Mouse (Mus musculus) liver, embryonic 16.5 days (tissue): ENCODE data around the gene Lrrc4. TPM values are rescaled to one million over a fixed set of nuclear protein-coding genes. Genes with fewer than 3 reads are reported as not detected.

Source experiments
- ATAC-seq: fragments of 200-750 bp; cut with Nextera tagmentation; 2 replicates; pipeline ENCODE4 v1.8.0; 2017; ENCODE audit warnings: low read depth, mild to moderate bottlenecking, moderate number of reproducible peaks, moderate library complexity
- H3K27ac ChIP-seq: fragments of 300-500 bp; sonication (generic); 2 replicates; pipeline ENCODE4 v1.5.1; 2014; ENCODE audit warnings: mild to moderate bottlenecking, low read length
- H3K27me3 ChIP-seq: fragments of 300-500 bp; sonication (generic); 2 replicates; pipeline ENCODE4 v1.6.1; 2014; ENCODE audit warnings: low read depth, low read length, mixed read lengths; ENCODE audit not compliant: control insufficient read depth, insufficient read depth
- H3K36me3 ChIP-seq: fragments of 300-500 bp; sonication (generic); 2 replicates; pipeline ENCODE4 v1.6.1; 2014; ENCODE audit warnings: mild to moderate bottlenecking; ENCODE audit not compliant: control insufficient read depth, insufficient read depth
- H3K4me1 ChIP-seq: fragments of 300-500 bp; sonication (generic); 2 replicates; pipeline ENCODE4 v1.6.1; 2014; ENCODE audit warnings: low read depth, low read length, mixed read lengths; ENCODE audit not compliant: control insufficient read depth
- H3K4me2 ChIP-seq: fragments of 300-500 bp; sonication (generic); 2 replicates; pipeline ENCODE4 v1.6.1; 2014; ENCODE audit warnings: low read depth, low read length, mixed read lengths
- H3K4me3 ChIP-seq: fragments of 300-500 bp; sonication (generic); 2 replicates; pipeline ENCODE4 v1.5.1; 2014; ENCODE audit warnings: low read depth, mild to moderate bottlenecking, low read length
- H3K9ac ChIP-seq: fragments of 300-500 bp; sonication (generic); 2 replicates; pipeline ENCODE4 v1.6.1; 2014; ENCODE audit warnings: low read depth, low read length
- H3K9me3 ChIP-seq: fragments of 300-500 bp; sonication (generic); replicated peaks from 2 replicates; pipeline ENCODE4 v1.6.1; 2016; ENCODE audit warnings: low read length; ENCODE audit not compliant: control insufficient read depth
- WGBS: fragments of 180-500 bp; shearing (Covaris S2); extraction: QIAGEN DNeasy Blood & Tissue Kit; methylation state at CpG from one replicate; pipeline ENCODE4 v1.1.7; 2014; ENCODE audit not compliant: insufficient replicate concordance; 5-methylcytosine and 5-hydroxymethylcytosine counted together
- polyA plus RNA-seq: library from polyadenylated mRNA; unstranded; fragments of >200 nt; fragmentation: Nextera tagmentation; extraction: Ambion mirVana; gene quantifications from 2 replicates; pipeline ENCODE4 v1.2.1, GENCODE M21; 2015

Gene Lrrc4
- polyA plus RNA-seq, 1 experiment from 2014 or later, result 0.11 TPM

DNA sequence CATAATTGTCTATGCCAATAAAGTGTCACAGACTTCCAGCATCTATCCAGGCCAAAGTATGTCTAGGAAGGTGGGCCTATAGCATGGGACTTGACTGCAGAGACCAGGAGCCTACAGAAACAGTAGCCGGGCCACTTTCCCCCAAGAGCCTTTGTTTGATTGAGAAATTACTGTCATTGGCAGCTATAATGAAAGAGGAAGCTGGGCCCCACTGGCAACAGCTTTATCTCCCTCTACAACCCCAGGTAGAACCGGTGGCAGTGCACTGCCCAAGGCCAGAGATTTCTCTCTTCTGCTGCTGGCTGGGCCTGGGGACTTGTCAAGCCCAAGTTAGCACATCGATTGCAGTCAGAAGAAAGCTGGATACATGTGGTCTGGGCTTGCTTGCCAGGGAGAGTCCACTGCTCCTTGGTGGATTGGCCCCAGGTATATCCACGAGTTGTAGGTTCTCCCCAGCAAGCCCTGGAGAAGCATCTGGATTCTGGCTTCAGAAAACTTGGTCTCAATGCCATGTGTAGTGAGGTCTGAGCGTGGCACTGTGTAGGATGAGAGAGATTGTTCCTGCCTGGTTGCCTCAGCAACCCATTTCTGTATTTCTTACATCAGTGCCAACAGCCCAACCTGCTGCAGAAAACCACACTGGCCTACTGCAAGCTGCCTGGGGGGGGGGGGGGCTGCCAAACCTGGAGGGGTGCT lies 40.3 kb upstream of the Lrrc4 start:
- Histone ChIP-seq H3K4me2 (no peak overlapping the region), H3K27ac (no peak overlapping the region), H3K4me3 (no peak overlapping the region), H3K27me3 (no peaks in the 10 kb centered on the region), H3K4me1 (no peaks in the 10 kb centered on the region; the same call in 1 of the 2 replicates), H3K9ac (no peak overlapping the region), H3K9me3 (no peaks in the 10 kb centered on the region), H3K36me3 (no peaks in the 10 kb centered on the region)
- no peak for ATAC-seq
- WGBS, result 47% methylated on average over 5 of the region's 5 CpGs

DNA sequence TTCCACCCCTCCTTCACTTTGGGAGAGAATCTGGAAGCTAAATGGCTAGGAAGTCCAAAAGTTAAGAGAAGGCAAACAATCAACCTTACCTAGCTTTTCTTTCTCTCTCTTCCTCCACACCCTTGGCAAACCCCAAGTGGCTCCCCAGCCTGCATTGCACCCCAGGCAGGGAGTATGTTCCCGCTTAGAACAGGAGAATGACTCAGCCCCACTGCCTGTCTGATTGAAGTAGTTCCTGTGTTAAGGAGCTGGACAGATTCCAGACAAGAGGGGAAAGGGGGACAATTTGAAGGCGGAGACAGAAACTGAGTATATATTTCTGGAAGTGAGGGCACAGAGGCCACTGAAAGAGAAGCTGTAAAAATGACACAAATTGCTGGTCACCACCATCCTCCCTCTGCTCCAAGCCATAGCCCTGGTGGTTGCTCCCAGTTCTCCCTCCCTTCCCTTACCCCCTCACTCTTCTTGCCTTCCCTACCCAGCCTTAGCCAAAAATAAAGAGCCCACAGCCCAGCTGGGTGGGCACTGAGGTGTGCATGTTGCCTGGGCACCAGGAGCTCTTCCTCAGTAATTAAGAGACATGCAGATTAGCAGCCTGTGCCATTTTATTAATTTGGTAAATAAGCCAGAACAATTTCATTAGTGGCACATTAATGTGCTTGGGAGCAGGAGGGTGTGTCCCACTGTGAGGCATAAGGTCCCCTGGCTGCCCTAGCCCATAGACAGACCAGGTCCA lies 36.1 kb upstream of the Lrrc4 start:
- 57% methylated on average over 2 of the region's 2 CpGs for WGBS
- no peaks in the 10 kb centered on the region for H3K9me3 ChIP-seq
- no peak overlapping the region for H3K4me3 ChIP-seq
- no peak for ATAC-seq
- H3K27me3 ChIP-seq, result no peaks in the 10 kb centered on the region
- no peak overlapping the region for H3K27ac ChIP-seq
- no peaks in the 10 kb centered on the region; the same call in 1 of the 2 replicates for H3K4me1 ChIP-seq
- H3K9ac ChIP-seq, result no peak overlapping the region
- H3K4me2 ChIP-seq, result no peak overlapping the region
- H3K36me3 ChIP-seq, result no peaks in the 10 kb centered on the region

DNA sequence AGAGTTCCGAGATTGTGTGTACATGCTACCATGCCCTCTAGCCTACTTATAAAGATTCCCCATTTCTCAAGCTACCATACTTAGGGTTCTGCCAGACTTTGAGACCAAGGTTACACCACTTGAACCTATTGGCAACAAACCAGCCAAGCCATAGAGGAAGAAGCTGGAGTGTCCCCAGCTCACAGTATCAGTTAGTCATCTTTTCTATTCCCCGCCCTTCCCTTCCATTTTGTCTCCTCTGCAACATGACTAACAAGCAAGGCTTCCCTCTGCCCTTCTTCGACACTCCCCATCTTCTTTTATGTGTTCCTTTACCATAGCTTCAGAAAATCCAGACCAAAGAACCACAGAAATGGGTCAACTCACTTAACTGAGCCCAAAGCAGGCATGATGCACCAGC lies 34.7 kb upstream of the Lrrc4 start:
- Histone ChIP-seq H3K9ac (no peak overlapping the region), H3K4me3 (no peak overlapping the region), H3K4me2 (no peak overlapping the region), H3K27ac (no peak overlapping the region), H3K27me3 (no peaks in the 10 kb centered on the region), H3K4me1 (no peaks in the 10 kb centered on the region; the same call in 1 of the 2 replicates), H3K36me3 (no peaks in the 10 kb centered on the region), H3K9me3 (no peaks in the 10 kb centered on the region)
- ATAC-seq, result no peak
- WGBS, result 66% methylated on average over 3 of the region's 3 CpGs

DNA sequence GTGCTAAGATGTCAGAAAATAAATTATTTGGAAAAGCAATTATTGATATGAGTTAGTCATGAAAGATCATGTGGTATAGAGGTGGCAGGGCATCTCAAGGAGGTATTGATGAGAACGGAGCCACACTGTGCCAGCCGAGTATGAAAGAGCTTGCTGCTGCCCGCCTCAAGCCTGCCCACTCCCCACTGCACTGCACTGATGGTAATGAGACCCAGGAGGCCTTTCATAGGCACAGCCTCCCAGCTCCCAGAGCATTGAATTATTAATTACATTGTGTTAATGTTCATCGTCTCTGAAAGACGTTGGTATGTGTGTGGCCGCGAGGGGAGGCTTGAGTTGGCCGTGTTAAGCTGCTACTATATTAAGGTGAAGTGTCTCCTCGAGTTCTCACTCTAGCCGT lies 33.6 kb upstream of the Lrrc4 start:
- ATAC-seq, result no peak
- Histone ChIP-seq H3K27me3 (no peaks in the 10 kb centered on the region), H3K27ac (no peak overlapping the region), H3K9me3 (no peaks in the 10 kb centered on the region), H3K36me3 (no peaks in the 10 kb centered on the region), H3K4me2 (no peak overlapping the region), H3K4me3 (no peak overlapping the region), H3K9ac (no peak overlapping the region), H3K4me1 (no peaks in the 10 kb centered on the region; the same call in 1 of the 2 replicates)
- 76% methylated on average over 10 of the region's 10 CpGs for WGBS

DNA sequence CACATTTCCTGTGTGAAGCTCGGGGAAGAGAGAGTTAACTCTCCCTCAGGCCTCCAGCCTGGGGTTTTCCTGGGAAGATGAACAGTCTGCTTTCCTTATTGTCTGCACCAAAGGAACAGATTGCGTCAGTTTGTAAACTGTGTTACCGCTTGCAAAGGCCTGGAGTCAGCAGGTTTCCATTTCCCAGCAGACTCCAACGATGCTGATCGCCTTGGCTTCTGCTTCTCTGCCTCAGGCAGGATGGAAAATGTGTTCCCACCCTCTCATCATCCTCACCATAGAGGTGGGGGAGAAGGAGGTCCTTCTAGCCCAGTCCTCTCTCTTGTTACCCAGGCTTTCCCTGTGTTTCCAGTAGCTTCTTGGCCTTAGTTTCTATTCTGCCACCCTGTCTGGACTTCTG lies 33.1 kb upstream of the Lrrc4 start:
- Histone ChIP-seq H3K9ac (no peak overlapping the region), H3K36me3 (no peaks in the 10 kb centered on the region), H3K4me1 (no peaks in the 10 kb centered on the region; the same call in 1 of the 2 replicates), H3K4me2 (no peak overlapping the region), H3K27ac (no peak overlapping the region), H3K27me3 (no peaks in the 10 kb centered on the region), H3K4me3 (no peak overlapping the region), H3K9me3 (no peaks in the 10 kb centered on the region)
- ATAC-seq, result no peak
- 66% methylated on average over 5 of the region's 5 CpGs for WGBS

DNA sequence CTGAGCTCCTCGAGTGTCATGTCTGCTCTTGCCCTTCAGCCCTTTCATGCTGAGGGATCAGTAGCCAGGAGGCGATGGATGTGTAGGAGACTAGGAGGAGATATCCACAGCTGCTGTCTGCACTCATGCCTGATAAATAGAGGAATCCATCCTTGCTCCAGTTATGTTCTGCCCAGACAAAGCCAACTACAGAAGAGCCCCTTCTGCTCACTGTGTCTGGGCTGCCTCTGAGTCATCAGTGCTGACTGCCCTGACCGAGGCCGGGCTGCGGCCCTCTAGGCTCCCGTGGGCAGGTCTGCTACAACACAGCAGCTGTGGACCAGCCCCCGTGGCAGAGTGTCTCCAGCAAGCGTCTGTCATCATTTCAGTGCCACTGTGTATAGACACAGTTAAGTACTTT lies 30.8 kb upstream of the Lrrc4 start:
- Histone ChIP-seq H3K9ac (no peak overlapping the region), H3K27me3 (no peaks in the 10 kb centered on the region), H3K4me1 (peaks cover 3% of the 10 kb centered on the region; the same call in 1 of the 2 replicates), H3K9me3 (no peaks in the 10 kb centered on the region), H3K4me3 (no peak overlapping the region), H3K36me3 (no peaks in the 10 kb centered on the region), H3K27ac (no peak overlapping the region), H3K4me2 (no peak overlapping the region)
- no peak for ATAC-seq
- 69% methylated on average over 8 of the region's 8 CpGs for WGBS

DNA sequence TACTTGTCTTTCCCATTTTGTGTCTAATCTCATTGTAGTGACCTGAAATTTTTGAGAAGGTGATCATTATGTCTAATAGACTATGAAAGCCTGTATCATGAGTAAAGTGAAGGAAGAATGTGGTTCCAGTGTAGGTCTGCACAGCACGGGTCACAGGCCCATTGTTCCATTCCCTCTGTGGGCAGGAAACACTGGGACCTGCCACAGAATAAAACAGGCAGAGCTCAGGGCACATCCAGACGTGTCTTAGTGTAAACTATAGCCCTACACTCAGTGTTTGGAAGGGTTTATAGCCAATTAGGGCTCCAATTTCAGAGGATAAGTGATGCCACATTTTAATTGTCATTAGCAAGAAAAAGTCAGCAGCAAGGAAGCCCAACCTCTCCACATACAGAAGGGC lies 29.4 kb upstream of the Lrrc4 start:
- Histone ChIP-seq H3K36me3 (no peaks in the 10 kb centered on the region), H3K4me3 (no peak overlapping the region), H3K9me3 (no peaks in the 10 kb centered on the region), H3K4me1 (peaks cover 5% of the 10 kb centered on the region; the same call in 1 of the 2 replicates), H3K4me2 (no peak overlapping the region), H3K27me3 (no peaks in the 10 kb centered on the region), H3K9ac (no peak overlapping the region), H3K27ac (no peak overlapping the region)
- 40% methylated on average over 2 of the region's 2 CpGs for WGBS
- no peak for ATAC-seq

DNA sequence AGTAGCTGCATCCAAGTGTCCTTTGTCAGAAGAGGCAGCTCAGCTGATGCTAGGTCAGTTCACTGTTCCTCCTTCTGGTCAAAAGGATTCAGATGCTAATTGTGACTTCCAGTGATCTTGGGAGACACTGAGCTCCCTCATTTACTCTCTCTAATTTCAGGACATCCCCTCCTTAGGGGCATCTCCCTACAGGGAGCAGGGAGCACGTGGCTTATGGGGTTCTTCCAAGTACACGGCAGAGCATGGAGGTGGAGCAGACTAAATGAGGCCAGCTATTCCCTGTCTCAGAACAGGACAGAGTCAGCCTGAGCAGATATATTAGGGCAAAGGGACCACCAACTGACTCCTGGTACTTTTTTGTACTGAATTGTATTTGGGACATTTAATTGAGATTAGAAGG lies 28.9 kb upstream of the Lrrc4 start:
- Histone ChIP-seq H3K36me3 (no peaks in the 10 kb centered on the region), H3K4me1 (peaks cover 5% of the 10 kb centered on the region; the same call in 1 of the 2 replicates), H3K27me3 (no peaks in the 10 kb centered on the region), H3K4me3 (no peak overlapping the region), H3K9me3 (no peaks in the 10 kb centered on the region), H3K27ac (no peak overlapping the region), H3K4me2 (no peak overlapping the region), H3K9ac (no peak overlapping the region)
- ATAC-seq, result no peak
- WGBS, result 77% methylated on average over 2 of the region's 2 CpGs

DNA sequence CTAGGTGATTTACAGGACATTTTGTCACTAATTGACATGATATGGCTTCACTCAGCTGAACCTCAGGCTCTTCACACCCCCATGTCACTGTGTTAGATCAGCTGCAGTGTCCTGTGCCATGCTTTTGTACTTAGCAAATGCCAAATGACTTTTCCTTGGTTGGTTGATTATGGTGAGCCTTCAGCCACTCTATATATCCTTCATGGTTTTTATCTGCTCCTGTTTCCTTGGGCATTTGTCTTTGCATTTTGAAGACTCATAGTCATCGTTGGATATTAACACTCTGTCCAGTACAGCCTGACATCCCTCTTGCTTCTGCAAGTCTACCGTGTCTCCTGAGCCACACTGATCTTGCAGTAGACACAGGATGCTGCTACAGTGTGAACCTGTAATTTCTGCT lies 27.5 kb upstream of the Lrrc4 start:
- no peaks in the 10 kb centered on the region for H3K36me3 ChIP-seq
- H3K4me2 ChIP-seq, result no peak overlapping the region
- H3K27me3 ChIP-seq, result no peaks in the 10 kb centered on the region
- 69% methylated on average over 2 of the region's 2 CpGs for WGBS
- ATAC-seq, result no peak
- no peak overlapping the region for H3K4me3 ChIP-seq
- no peak overlapping the region for H3K27ac ChIP-seq
- H3K9me3 ChIP-seq, result no peaks in the 10 kb centered on the region
- peaks cover 5% of the 10 kb centered on the region; the same call in 1 of the 2 replicates for H3K4me1 ChIP-seq
- no peak overlapping the region for H3K9ac ChIP-seq
